Mouse (Mus musculus): ENCODE measurements around the gene Dek.

The Dek gene

GRCm38 (mm10) chr13:47105711-47106579, at the start of gene Dek:
Dek (minus strand) TSS chr13:47106201.
- peak; percentile 89 for DNase-seq

DNA sequence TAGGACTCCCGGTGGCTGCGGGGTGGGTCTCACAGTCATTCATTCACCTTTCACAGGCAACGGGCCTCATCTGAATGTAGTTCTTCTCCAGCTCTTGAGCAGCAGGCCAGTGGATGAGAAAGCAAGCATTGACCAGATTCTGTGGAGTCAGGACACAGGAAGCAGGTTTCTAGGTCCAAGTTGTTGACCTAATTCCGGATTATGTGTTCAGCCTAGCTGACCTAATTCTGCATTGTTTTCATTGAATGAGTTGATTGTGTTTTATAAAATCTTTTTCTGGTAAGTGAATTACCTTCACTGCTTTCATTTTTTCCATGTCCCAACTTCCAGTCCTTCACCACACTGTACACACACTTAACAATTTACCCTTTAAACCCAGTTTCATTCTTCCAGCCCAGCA, 48.9 kb upstream of the Dek start:
- DNase-seq, result no peak

GRCm38 (mm10) chr13:47153206-47153605, 47.2 kb upstream of the Dek start:
- no peak for DNase-seq

GRCm38 (mm10) chr13:47152390-47152789, 46.4 kb upstream of the Dek start:
- DNase-seq, result no peak

DNA sequence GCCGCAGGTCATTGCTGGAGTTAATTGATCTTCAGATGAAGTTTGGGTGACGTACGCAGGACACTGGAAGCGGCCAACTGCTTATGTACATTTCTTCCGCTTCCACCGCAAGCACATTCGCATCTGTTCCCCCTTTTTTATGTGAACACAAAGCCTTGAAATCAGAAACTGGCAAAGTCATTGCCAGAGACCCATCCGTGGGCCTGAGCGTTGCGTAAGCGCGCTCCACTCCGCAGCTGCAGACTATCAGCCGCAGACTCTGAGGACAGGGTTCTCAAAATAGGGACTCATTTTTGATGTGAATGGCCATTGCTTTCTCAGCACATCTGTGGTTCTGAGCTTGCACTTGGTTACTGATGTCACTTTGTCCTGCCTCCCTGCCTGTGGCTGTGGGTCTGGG, 45.1 kb upstream of the Dek start:
- DNase-seq, result peak; percentile 34

DNA sequence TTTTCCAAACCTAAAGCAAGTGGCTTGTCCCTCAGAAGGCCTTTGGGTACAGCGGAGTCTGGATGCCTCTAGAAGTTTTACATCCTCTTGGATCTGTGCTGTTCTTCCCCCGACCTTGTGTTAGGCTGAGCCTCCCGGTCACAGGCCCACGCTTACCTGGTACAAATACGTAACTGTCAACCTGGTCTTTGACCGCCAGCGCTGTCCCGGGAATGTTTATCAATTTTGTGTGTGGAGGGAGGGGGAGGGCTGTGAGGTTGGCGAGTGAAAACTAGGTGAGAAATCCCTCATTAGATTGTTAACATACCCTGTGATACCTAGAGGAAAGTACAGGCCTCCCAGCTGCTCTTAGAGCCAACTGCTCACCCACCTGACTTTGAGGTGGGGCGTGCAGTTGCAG, 44.0 kb upstream of the Dek start:
- no peak for DNase-seq

- DNase-seq, result peak; percentile 71
Measured at GRCm38 (mm10) chr13:47148573-47148972, 42.6 kb upstream of the Dek start.

DNA sequence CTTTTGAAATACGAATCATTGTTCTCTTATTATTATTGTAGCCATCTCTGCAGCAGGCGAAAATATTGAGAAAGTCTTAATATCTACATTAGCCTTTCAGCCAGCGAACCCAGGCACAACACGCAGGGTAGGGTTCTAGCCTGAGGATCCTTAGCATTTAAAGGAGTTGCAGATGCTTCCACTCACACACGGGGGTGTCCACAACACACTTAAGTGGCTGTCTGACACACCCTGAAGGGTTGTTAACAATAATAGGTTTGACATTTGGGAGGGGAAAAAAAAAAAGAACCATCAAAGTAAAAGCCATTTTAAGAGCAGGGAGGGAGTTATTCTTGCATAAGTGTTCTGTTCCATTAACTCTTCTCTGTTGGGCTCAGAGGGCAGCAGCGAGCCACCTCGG, 40.4 kb upstream of the Dek start:
- DNase-seq, result no peak

GRCm38 (mm10) chr13:47145939-47146338, 39.9 kb upstream of the Dek start:
- no peak for DNase-seq

GRCm38 (mm10) chr13:47142764-47143163, 36.8 kb upstream of the Dek start:
- no peak for DNase-seq

GRCm38 (mm10) chr13:47135741-47136140, 29.7 kb upstream of the Dek start:
- no peak for DNase-seq

DNA sequence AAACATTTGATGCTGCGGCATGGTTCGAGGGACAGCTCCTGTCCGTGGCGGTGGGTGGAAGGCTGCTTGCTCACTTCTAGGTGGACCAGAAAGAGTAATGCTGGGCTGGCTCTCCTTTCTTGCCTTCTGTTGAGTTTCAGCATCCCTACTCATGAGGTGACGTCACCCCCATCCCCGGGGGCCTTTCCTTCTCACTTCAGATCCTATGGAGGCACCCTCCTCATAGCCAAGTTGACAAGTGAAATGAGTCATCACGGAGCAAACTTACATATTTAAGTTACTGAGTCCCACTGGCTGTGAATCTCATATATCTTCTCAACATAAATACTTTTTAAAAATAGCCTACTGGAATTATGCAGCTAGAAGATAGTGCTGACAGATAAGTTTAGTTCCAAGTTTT, 28.8 kb upstream of the Dek start:
- peak; percentile 54 for DNase-seq

- no peak for DNase-seq
Measured at GRCm38 (mm10) chr13:47133058-47133457, 27.1 kb upstream of the Dek start.

DNA sequence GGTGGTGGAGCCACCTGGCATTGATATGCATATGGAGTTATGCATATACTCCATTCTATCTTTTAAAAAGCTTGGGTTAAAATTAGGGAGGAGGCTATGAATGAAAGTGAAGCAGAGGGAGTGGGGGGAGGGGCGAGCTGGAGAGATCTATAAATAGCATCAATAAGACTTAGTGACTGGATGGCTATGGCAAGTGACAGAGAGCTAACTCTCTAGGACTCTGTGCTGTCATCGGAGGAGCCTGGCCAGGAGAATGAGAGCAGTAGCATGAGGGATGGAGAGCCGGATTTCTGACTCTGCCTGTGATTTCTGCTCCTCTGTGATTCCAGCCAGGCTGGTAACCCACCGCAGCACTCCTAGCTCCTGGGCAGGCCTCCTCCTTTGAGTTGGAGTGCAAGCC, 23.1 kb upstream of the Dek start:
- DNase-seq, result no peak

GRCm38 (mm10) chr13:47125595-47125994, 19.6 kb upstream of the Dek start:
- DNase-seq, result no peak

- DNase-seq, result no peak
Measured at GRCm38 (mm10) chr13:47124986-47125385, 19.0 kb upstream of the Dek start.

GRCm38 (mm10) chr13:47124449-47124848, 18.4 kb upstream of the Dek start:
- DNase-seq, result no peak

- DNase-seq, result peak; percentile 75
Measured at GRCm38 (mm10) chr13:47122537-47123430, 16.8 kb upstream of the Dek start, which contains the start of gene Rnf144b. Rnf144b (plus strand) TSS chr13:47122656.

GRCm38 (mm10) chr13:47121333-47121889, 15.4 kb upstream of the Dek start:
- DNase-seq, result no peak

GRCm38 (mm10) chr13:47116000-47116399, 10.0 kb upstream of the Dek start:
- no peak for DNase-seq

DNA sequence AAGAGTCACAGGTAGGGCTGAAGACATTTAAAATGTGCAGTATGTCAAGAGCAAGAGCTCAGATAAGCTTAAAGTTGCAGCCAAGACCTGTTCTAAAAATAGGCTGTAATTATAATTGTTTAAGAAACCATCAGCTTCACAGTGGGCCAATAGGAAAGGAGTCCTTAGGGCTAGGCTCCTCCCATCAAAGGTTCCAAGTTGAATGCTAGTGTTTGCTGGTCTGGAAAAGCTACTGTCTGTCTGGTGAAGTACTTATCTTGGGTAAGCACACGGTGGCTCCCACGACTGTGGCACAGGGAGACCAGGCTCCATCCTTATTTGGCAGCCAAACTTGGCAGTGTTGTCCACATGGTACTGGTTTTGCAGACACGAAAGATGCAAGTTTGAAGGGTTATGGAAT, 6.9 kb upstream of the Dek start:
- DNase-seq, result no peak

DNA sequence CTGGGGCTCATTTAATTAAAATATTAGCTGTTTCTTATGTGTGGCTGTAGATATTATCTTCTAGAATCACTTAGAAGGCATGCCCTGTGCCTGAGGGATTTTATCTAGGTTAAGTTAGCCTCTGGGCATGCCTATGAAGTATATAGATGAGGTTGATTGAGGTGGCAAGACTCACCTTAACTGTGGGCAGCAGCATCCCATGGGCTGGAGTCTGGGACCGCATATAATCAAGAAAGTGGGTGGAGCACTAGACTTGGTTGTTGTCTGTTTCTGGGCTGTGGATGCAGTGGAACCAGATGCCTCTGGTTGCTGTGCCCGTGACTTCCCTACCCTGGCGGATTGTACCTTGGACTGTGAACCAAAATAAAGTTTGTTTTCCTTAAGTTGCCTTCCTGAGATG, 6.1 kb upstream of the Dek start:
- DNase-seq, result no peak

- DNase-seq, result no peak
Measured at GRCm38 (mm10) chr13:47111185-47111584, 5.2 kb upstream of the Dek start.

- no peak for DNase-seq
Measured at GRCm38 (mm10) chr13:47109239-47109638, 3.2 kb upstream of the Dek start.
